Mouse (Mus musculus) c-Kit-positive CD71-negative TER-119-negative erythroid progenitor cells, embryonic 14.5 days (primary cell): ENCODE results near the gene Acat1.

Source experiments
- DNase-seq: peaks from one replicate; pipeline ENCODE4 v3.0.0-alpha.2; 2013; ENCODE audit warnings: low read depth

Acat1 gene

DNA sequence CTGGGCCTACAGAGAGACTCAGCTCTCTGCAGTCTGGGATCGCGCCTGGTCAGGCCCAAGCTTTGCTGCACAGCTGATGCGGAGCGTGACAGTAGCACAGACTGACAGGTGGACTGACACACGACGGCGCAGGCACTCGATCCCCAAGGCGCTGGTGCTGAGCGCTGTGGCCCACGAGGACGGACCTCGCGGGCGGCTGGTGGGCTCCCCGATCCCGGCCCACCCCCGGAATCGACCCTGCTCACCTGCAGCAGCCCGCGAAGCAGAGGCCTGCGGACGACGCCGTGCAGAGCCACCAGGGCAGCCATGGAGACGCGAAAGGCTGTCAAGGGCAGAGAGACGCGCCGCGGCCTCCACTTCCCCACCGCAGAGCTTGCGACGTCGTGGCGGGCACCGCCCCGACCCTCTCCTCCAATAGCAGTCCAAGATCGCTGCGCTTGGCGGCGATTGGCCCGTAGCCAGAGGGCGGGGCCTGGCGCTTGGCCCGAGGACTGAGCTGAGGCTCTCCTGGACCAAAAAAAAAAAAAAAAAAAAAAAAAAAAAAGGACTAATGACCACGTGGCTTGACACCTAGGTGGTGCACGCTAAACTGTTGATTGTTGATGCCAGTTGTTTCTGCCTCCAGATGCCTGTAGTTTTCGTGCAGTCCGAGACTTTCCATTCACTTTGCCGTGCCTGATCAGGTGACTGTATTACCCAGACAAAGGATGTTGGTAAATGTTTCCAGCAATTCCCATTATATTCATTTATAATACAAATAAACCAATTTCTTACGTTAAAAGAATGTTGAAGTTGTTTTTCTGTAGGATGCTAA lies at the start of gene Acat1:
Acat1 (minus strand) TSS at position 415 of the 814 bp plus-strand sequence.
- DNase-seq = peak; percentile 70

GRCm38 (mm10) chr9:53634796-53635195 lies 24.6 kb upstream of the Acat1 start:
- no peak for DNase-seq

DNA sequence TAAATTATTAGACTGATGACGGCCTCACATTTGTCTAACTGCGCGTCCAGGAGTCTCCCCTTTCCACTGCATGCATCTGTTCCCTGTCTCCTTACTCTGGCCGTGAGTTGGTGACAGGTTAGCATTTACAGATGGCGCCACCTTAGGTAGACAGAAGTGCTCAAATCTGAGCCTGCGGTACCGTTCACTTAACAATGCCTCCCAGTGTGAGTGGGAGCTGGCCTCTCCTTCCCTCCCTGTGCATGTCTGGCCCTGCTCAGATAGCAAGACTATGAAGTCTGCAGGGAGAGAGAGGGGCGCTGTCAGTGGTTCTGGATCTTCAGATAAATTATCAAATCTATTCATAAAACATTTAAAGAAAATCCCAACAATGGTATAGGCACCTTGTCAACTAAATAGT lies 5.1 kb upstream of the Acat1 start:
- no peak for DNase-seq

GRCm38 (mm10) chr9:53614286-53614685 lies 4.1 kb upstream of the Acat1 start:
- DNase-seq = no peak

DNA sequence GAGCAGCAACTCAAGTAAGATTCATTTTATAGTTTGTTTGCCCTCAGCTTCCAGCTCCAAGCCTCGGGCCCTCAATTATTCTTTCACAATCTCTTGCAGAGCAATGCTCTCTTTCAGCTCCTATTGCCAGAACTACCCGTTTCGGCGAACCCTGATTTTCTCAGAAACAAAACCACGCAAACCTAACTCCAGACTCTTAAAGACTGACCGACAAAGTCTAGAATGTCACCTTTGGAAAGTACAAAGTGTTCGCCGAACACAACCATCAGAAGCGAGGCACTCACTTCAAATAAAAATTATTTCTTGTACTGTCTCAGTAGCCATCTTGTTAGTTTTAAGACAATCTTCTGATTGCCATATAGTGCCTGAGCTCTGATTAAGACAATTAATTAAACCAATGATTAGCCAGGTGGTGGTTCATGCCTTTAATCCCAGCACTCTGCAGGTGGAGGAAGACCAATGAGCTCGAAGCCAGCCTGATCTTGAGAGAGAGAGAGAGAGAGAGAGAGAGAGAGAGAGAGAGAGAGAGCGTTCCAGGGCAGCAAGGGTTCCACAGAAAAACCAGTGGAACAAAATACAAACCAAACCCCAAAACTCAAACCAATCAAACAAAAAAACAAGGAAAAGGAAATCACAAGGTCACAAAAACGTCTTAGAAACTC lies 745 bp downstream of the Acat1 start:
- no peak for DNase-seq

GRCm38 (mm10) chr9:53607816-53608215 lies 2.4 kb downstream of the Acat1 start:
- DNase-seq = no peak

GRCm38 (mm10) chr9:53607192-53607591 lies 3.0 kb downstream of the Acat1 start:
- no peak for DNase-seq

DNA sequence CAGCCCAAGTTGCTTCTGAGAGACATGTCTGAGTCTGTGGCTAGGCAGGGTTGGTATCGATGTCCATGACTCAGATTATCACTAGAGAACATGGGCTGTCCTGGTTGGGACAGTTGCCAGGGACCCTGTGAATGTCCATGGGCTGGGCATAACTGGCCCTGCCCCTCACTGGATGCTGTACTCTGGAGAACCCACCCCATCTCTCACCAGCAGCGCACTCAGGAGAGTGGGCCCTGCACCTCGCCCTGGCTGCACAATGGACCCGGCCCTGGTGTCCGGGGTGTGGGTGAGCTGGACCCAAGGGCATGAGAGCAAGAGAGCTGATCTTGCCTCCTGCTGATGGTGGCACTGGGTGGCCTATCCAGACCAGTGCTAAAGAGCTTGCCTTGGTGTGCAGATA lies 5.2 kb downstream of the Acat1 start:
- no peak for DNase-seq

DNA sequence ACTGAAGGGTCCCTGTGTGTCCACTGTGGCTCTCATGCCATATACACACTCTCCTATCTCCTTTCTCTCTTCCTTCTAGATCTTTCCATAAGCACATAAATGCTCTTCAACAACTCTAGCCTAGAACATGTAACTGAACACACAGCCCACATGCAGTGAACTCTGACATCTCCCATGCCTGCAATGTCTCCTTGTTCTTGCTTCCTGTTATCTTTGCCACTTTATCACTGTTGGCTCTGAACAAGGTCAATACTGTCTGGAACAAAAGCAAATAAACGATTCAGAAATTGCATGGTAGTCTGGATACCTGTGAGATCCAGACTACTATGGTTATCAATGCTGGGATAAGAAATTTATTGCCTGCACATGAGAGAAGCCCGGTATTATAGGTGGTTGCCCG lies 6.3 kb downstream of the Acat1 start:
- DNase-seq = no peak

DNA sequence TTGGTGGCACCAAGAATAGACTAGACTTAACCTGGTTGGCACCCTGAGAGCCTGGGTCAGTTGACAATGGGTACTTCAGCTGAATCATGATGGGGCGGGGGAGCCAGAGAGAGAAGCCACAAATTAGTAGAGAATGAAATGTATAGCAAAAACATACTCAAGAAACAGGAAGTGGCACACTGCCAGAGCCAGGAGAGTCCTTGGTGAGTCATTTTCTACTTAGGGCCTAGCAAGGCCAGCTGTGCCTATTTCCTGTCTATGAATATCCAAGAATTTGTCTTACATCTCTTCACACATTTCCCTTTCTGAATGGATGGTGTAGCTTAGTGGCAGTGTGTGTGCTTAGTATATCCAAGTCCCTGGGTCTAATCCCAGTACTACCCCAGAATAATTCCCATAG lies 6.8 kb downstream of the Acat1 start:
- DNase-seq = peak; percentile 77

DNA sequence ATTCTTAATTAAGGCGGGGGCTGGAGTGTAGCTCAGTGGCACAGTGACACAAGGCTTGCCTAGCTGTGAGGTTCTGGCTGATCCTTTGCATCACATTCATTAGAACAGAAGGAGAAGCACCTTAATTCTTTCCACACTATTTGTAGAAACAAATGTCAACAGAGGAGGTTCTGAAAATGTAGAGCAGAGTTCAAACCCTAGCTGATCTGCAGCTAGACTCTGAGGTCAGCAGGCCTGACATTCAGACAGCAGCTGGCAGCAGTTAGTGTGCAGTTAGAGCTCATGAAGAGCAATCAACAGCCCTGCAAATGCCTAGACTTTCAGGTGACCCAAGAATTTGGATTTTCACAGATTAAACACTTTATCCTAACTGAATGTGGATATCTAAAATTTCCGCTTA lies 8.6 kb downstream of the Acat1 start:
- no peak for DNase-seq

- no peak for DNase-seq
Observed at GRCm38 (mm10) chr9:53598631-53599030, 11.6 kb downstream of the Acat1 start.

DNA sequence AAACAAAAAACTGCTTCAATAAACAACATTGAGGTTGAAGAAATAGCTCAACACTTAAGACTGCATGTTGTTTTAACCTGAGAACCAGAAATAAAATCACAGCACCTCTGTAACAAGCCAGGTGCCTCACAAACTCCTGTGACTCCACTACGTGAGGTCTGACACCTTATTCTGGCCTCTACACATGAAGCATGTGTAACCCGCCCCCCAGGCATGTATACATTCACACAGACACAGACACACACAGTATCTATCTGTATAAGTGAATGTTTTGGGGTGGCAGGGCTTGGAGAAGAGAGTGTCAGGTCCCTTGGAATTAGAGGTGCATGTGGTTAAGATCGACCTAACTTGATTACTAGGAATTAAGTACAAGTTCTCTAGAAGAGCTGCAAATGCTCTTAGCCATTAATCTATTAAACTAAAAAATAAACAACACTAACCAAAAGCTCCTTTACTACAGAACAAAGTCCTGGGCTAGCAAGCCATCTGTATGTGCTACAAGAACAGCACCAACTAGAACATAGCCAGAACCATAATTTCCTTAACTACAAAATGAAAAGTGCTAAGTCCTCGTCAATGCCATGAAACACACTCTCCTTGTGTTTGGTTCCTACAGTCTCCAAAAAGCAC lies 13.1 kb downstream of the Acat1 start:
- DNase-seq = no peak

GRCm38 (mm10) chr9:53594764-53595163 lies 15.4 kb downstream of the Acat1 start:
- DNase-seq = peak; percentile 40

GRCm38 (mm10) chr9:53581870-53582269 lies 28.3 kb downstream of the Acat1 start:
- no peak for DNase-seq

DNA sequence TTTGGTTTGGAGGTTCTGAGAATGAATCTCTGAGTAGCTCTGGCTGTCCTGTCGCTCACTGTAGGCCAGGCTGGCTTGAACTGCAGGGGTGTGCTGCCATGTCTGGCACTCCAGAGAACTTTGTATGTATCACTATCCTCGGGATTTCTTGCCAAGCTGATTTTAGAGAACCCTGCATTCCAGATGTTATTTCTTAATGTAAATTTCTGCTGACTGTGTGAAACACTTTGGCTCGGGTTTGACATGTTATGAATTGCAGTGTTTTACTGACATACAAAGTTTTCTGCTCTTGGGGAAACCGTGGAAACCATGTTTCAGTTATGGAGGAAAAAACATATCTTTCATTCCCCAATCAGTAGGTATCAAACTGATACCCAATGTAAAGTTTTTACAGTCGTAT lies 34.5 kb downstream of the Acat1 start:
- DNase-seq = no peak

DNA sequence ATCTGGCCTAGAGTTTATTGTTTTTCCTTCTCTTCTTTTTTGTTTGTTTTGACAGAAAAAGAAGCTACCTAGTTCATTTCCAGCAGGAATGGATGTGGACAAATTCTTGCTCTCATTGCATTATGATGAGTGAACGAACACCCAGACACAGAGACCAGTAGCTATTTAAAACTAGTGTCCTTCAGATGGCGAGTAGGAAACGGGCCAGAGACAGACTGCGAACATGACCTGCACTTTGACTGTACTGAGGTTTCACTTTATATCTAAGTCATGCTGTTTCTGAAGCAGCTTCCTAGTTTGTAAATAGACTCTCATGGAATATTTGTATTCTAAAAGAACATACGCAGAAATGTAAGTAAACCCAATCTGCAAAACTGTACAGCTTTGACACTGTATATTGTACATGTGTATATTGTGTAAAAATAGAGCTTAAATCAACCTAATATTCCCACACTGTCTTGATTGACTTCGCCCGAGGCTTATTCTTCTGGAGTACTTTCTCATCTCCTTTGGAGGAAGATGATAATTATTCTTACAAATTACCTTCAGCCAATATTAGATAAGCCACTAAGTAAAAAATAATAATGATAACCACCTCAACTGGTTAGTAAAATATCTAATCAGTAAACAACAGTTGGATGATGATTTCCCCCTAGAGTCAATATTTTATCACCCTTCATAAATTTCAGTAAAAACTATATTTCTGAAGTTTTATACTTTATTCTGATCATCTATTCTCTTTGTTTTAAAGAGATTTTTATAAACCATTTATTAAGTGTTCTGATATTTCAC lies 37.5 kb downstream of the Acat1 start:
- DNase-seq = no peak

- DNase-seq = no peak
Observed at GRCm38 (mm10) chr9:53570662-53571061, 39.5 kb downstream of the Acat1 start.

DNA sequence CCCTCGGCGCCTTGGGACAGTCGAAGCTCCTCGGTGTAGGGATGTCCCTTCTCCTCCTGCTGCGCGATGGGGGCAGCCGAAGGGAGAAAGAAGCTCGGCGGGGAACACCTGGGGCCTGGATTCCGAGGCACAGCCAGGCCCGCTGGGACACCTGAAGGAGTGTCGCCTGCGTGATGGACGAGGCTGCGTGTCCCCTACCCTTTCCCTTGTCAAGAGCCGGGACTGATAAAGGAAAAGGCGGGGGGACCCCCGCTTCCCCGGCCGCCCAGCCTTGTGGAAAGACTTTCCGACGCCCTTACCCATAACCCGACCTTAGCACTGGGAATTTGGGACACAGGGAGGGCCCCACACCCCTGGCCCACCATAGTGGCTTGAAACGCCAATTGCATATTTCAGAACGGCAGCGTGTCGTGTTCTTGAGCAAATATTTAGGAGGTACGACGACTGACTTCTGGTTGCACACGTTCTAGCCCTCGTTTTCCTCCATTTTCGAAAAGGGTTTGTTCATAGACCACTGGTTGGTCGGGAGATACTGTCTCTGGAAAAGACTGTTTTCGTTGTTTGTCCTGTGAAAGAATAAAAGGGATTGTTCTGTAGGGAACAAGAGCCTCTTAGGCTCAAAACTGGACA lies 72.7 kb downstream of the Acat1 start:
- DNase-seq = peak; percentile 14

GRCm38 (mm10) chr9:53536558-53537320 lies 73.4 kb downstream of the Acat1 start, which contains the start of the genes Atm and Npat:
TSS of gene Atm (minus strand) at chr9:53536740.
TSS of gene Npat (plus strand) at chr9:53537047.
- DNase-seq = peak; percentile 100
